Mouse (Mus musculus): ENCODE measurements around the gene Rad23a. TPM values are rescaled to one million over a fixed set of nuclear protein-coding genes. Genes with fewer than 3 reads are reported as not detected.

Gene Rad23a
- polyA plus RNA-seq, 1 experiment from 2014 or later = 110 TPM

- peaks cover 13% of the 10 kb centered on the region; the same call in 1 of the 2 replicates for H3K27me3 ChIP-seq
- H3K4me3 ChIP-seq (replicated peaks) = peak overlapping the region; percentile 20
- peak overlapping the region; percentile 2; the same call in 1 of the 2 replicates for H3K9ac ChIP-seq
- H3K9me3 ChIP-seq (replicated peaks) = no peaks in the 10 kb centered on the region
- H3K27ac ChIP-seq (replicated peaks) = peak overlapping the region; percentile 85
- H3K4me2 ChIP-seq (replicated peaks) = peak overlapping the region; percentile 45
- WGBS = 41% methylated on average over 13 of the region's 13 CpGs
- peaks cover 12% of the 10 kb centered on the region; the same call in 1 of the 2 replicates for H3K36me3 ChIP-seq
- ATAC-seq (ENCODE audit: insufficient number of reproducible peaks, low FRiP score, low TSS enrichment, low read depth) = peak; percentile 75
- peaks cover 97% of the 10 kb centered on the region for H3K4me1 ChIP-seq
Observed at GRCm38 (mm10) chr8:84793791-84794485, 46.5 kb downstream of the Rad23a start.

GRCm38 (mm10) chr8:84793134-84793533, 47.3 kb downstream of the Rad23a start:
- ATAC-seq (ENCODE audit: insufficient number of reproducible peaks, low FRiP score, low TSS enrichment, low read depth) = no peak
- H3K4me1 ChIP-seq = peaks cover 97% of the 10 kb centered on the region

DNA sequence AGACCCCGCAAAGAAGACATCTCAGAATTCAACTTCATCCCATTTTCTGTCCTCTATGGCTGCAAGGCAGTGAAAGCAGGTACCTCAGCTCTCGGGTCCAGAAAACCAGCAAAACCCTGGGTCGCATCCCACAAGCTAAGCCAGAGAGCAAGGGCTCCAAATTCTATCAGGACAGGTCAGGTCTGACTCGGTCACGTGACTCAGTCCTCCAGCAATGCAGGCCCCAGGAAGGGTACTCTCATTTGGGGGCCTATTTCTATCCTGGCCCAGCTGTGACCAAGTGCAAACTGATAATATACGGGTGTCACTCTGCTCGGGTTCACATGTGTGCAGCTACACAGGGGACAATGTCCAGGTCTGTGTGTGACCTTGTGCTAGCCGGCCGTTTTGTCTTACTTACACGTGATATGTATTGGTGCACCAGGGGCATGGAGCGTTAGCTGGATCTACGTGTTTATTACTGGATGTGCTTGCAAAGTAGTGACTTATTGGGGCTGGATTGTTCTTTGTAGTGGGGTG, 48.0 kb downstream of the Rad23a start:
- ATAC-seq (ENCODE audit: insufficient number of reproducible peaks, low FRiP score, low TSS enrichment, low read depth) = no peak
- H3K4me1 ChIP-seq = peaks cover 97% of the 10 kb centered on the region
- H3K36me3 ChIP-seq = peaks cover 12% of the 10 kb centered on the region; the same call in 1 of the 2 replicates
- 81% methylated on average over 12 of the region's 12 CpGs for WGBS
- no peak overlapping the region for H3K27ac ChIP-seq (replicated peaks)
- no peaks in the 10 kb centered on the region for H3K9me3 ChIP-seq (replicated peaks)
- peaks cover 8% of the 10 kb centered on the region for H3K27me3 ChIP-seq
- no peak overlapping the region for H3K4me3 ChIP-seq (replicated peaks)
- H3K9ac ChIP-seq = no peak overlapping the region
- H3K4me2 ChIP-seq (replicated peaks) = no peak overlapping the region

More at GRCm38 (mm10) chr8:84793134-84793533, 47.3 kb downstream of the Rad23a start:
- Histone ChIP-seq H3K4me2 (replicated peaks) (peak overlapping the region; percentile 45; the same call in 1 of the 2 replicates), H3K9me3 (replicated peaks) (no peaks in the 10 kb centered on the region), H3K27ac (replicated peaks) (peak overlapping the region; percentile 85; the same call in 1 of the 2 replicates), H3K4me3 (replicated peaks) (no peak overlapping the region), H3K27me3 (peaks cover 9% of the 10 kb centered on the region), H3K36me3 (peaks cover 12% of the 10 kb centered on the region; the same call in 1 of the 2 replicates), H3K9ac (no peak overlapping the region)
- 83% methylated on average over 9 of the region's 9 CpGs for WGBS

DNA sequence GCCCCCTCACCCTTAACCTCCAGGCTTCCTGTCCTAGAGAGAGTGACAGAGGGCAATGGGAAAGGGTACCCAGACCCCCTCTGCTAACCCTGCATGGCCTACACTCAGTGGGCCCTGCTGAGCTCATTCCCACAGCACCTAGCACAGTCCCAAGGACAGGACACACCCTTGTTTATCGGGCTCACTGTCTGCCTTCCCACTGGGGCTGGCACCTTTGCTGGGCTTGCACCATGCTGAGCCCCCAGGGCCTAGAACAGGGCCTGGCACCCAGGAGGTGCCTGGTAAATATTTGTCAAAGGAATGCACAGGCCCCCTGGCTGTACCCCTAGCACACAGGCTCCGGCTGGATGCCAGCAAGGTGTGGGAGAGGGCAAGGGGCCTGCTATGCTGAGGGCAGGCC, 49.9 kb downstream of the Rad23a start:
- Histone ChIP-seq H3K4me3 (replicated peaks) (no peak overlapping the region), H3K9ac (no peak overlapping the region), H3K4me2 (replicated peaks) (0 out of 2 replicates have a peak overlapping the region, but pooled peaks have one; percentile 40), H3K9me3 (replicated peaks) (no peaks in the 10 kb centered on the region), H3K36me3 (0 out of 2 replicates have a peak, but pooled peaks cover 2% of the 10 kb centered on the region), H3K4me1 (peaks cover 98% of the 10 kb centered on the region), H3K27me3 (peaks cover 12% of the 10 kb centered on the region), H3K27ac (replicated peaks) (peak overlapping the region; percentile 84; the same call in 1 of the 2 replicates)
- ATAC-seq (ENCODE audit: insufficient number of reproducible peaks, low FRiP score, low TSS enrichment, low read depth) = no peak
- WGBS = 57% methylated on average over 2 of the region's 2 CpGs

DNA sequence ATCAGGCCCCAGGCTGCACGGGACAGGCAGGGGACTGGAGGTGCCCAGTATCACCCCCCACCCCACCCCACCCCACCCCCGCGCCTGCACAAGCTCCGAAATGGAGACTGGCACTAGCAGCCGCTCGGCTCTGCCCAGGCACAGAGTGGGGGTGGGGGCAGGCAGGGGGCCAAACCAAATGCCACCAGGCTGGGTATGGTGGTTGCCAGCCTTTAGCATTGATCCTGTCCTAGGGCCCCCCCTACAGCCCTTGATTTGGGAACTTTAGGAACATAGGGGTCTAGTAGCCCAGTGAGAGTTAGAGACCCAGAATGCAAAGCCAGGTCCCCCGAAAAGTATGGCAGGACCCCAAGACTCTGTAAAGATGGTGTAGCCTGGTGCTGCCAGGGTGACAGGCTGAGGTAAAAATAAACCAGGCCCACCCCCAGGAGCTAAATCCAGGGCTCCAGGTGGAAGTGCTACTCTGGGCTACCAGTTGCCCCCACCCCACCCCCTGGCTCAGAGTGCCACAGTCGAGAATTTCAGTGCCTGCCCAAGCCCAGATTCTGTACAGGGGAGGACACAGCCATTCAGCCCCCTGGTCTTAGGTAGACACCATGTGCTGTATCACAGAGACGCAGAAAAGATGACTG, 50.5 kb downstream of the Rad23a start:
- Histone ChIP-seq H3K4me1 (peaks cover 98% of the 10 kb centered on the region), H3K9me3 (replicated peaks) (no peaks in the 10 kb centered on the region), H3K27me3 (peaks cover 13% of the 10 kb centered on the region), H3K36me3 (no peaks in the 10 kb centered on the region), H3K4me3 (replicated peaks) (no peak overlapping the region), H3K9ac (no peak overlapping the region), H3K4me2 (replicated peaks) (peak overlapping the region; percentile 40), H3K27ac (replicated peaks) (peak overlapping the region; percentile 84)
- ATAC-seq (ENCODE audit: insufficient number of reproducible peaks, low FRiP score, low TSS enrichment, low read depth) = no peak
- WGBS = 67% methylated on average over 9 of the region's 9 CpGs

GRCm38 (mm10) chr8:84789345-84789744, 51.1 kb downstream of the Rad23a start:
- Histone ChIP-seq H3K27me3 (peaks cover 20% of the 10 kb centered on the region), H3K4me2 (replicated peaks) (peak overlapping the region; percentile 40), H3K4me3 (replicated peaks) (0 out of 2 replicates have a peak overlapping the region, but pooled peaks have one; percentile 3), H3K27ac (replicated peaks) (peak overlapping the region; percentile 84), H3K9me3 (replicated peaks) (no peaks in the 10 kb centered on the region), H3K4me1 (peaks cover 98% of the 10 kb centered on the region), H3K36me3 (no peaks in the 10 kb centered on the region), H3K9ac (no peak overlapping the region)
- WGBS = 50% methylated on average over 5 of the region's 5 CpGs
- no peak for ATAC-seq (ENCODE audit: insufficient number of reproducible peaks, low FRiP score, low TSS enrichment, low read depth)

DNA sequence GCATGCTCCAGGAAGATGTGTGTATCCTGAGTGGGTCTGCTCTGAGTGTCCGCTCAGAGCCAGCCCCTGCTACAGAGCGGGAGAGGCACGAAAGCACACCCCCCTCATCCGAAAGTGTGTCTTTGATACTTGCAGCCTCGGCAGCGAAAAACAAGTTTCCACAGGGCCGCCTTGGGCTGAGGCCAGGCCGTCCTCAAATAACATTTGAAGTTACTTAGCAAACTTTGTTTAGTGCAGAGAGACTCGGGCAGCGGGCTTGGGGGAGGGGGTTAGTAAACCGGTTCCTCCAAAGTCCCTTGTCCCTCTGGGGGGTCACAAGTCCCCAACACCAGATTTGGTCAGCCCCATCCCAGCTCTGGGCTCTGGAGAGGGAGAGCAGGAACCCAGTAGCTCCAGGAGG, 51.6 kb downstream of the Rad23a start:
- 6% methylated on average over 11 of the region's 11 CpGs for WGBS
- ATAC-seq (ENCODE audit: insufficient number of reproducible peaks, low FRiP score, low TSS enrichment, low read depth) = peak; percentile 30; the same call in 1 of the 2 replicates
- Histone ChIP-seq H3K4me3 (replicated peaks) (0 out of 2 replicates have a peak overlapping the region, but pooled peaks have one; percentile 3), H3K4me2 (replicated peaks) (peak overlapping the region; percentile 40), H3K4me1 (peaks cover 98% of the 10 kb centered on the region), H3K36me3 (no peaks in the 10 kb centered on the region), H3K27me3 (peaks cover 22% of the 10 kb centered on the region), H3K27ac (replicated peaks) (peak overlapping the region; percentile 84), H3K9me3 (replicated peaks) (no peaks in the 10 kb centered on the region), H3K9ac (no peak overlapping the region)

GRCm38 (mm10) chr8:84787523-84788302, 52.8 kb downstream of the Rad23a start:
- Histone ChIP-seq H3K36me3 (no peaks in the 10 kb centered on the region), H3K27me3 (peaks cover 22% of the 10 kb centered on the region), H3K4me3 (replicated peaks) (no peak overlapping the region), H3K27ac (replicated peaks) (peak overlapping the region; percentile 84), H3K9ac (no peak overlapping the region), H3K4me1 (peaks cover 97% of the 10 kb centered on the region), H3K9me3 (replicated peaks) (no peaks in the 10 kb centered on the region), H3K4me2 (replicated peaks) (no peak overlapping the region)
- WGBS = 52% methylated on average over 14 of the region's 14 CpGs
- ATAC-seq (ENCODE audit: insufficient number of reproducible peaks, low FRiP score, low TSS enrichment, low read depth) = no peak

GRCm38 (mm10) chr8:84786801-84787467, 53.5 kb downstream of the Rad23a start:
- Histone ChIP-seq H3K27ac (replicated peaks) (peak overlapping the region; percentile 6; the same call in 1 of the 2 replicates), H3K27me3 (peaks cover 22% of the 10 kb centered on the region), H3K4me1 (peaks cover 96% of the 10 kb centered on the region), H3K36me3 (no peaks in the 10 kb centered on the region), H3K9me3 (replicated peaks) (no peaks in the 10 kb centered on the region), H3K4me2 (replicated peaks) (peak overlapping the region; percentile 35), H3K4me3 (replicated peaks) (peak overlapping the region; percentile 16; the same call in 1 of the 2 replicates), H3K9ac (no peak overlapping the region)
- ATAC-seq (ENCODE audit: insufficient number of reproducible peaks, low FRiP score, low TSS enrichment, low read depth) = no peak
- 46% methylated on average over 11 of the region's 11 CpGs for WGBS
